Mouse (Mus musculus) testis, postnatal 14 days (tissue): ENCODE results near the gene Shank2.
A peak's percentile ranks its signal among the peaks of the same experiment; 100 is the strongest.

Experiments used
- DNase-seq: peaks from one replicate; pipeline ENCODE4 v3.0.0; 2021; ENCODE audit warnings: low spot score

The Shank2 gene

DNA sequence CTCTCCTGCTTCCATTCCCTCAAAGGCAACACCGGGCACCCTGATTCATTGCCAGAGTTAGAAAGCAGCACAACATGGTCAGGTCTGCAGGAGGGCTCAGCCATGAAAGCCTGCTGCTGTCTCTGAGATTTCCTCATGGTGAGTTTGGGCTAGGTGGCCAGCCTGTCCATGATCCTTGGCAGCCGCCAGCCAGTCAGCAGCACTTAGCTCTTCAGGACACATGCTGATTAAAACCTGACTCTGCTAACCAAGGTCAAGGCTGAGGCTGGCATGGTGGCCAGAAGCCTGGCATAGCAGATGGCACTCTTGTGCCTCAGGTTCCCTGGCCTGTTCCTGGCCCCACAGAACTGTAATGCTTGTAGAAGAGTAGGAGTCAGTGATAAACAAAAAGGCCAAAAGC lies 269.3 kb downstream of the Shank2 start:
- DNase-seq: no peak

DNA sequence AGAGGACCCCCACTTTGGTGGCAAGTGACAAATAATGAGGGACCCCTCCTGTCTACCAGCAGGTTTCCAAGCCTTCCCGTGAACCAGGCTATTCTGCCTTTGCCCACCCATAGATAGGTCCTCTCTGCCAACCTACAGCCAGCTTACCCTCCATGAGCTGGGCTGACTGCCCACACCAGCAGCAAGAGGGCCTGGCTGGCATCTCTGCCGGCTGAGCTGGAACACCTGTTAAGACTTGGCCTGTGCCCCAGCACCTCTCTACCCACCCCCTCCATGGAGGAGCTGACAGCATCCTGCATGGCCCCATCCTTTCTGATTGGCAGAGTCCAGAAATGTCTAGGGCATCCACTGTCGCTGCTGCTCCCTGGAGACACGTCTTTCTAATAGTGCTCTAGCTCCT lies 277.0 kb downstream of the Shank2 start:
- DNase-seq: no peak

DNA sequence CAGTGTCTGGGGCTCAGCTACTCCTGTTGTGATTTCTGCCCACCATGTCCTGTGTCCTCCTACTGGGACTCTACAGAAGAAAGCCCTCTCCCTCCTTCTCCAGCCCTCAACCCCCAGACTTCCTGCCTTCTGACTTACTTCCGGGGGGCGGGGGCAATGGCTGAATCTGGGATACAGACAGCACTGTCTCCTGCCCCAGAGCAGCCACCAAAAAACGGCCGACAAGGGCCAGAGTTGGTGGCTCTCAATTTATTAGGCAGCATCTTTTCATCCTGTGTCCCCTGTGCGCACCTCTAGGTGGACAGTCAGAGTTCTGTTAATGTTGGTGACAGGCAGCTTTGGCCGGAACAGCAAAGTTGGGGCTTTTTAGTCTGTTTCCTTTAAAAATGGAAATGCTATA lies 282.0 kb downstream of the Shank2 start:
- no peak for DNase-seq

GRCm38 (mm10) chr7:144284241-144285065 lies 282.7 kb downstream of the Shank2 start:
- DNase-seq: no peak

DNA sequence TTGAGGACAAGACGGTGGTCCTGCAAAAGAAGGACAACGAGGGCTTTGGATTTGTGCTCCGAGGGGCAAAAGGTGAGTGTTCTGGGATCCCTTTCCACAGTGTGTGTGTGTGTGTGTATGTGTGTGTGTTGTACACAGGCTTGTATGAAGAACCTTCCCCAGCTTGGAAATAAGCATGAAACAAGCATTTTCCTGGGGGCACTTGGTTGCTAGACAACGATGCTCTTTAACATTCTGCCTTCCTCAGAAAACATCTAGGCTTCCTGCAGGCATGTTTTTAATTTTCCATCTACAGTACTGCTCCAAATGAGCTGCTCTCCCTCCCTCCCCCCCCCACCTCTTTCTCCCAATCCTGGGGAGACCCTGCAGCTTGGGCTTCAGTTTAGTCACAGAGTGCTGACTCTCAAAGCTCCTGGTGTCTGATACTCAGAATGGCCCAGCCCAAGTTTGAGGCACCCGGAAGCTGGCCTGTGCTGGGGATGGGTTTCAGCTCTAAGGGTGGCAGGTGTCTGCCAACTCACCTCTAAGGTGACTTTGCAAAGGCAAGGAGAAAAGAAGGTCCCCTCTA lies 283.4 kb downstream of the Shank2 start:
- DNase-seq: no peak

DNA sequence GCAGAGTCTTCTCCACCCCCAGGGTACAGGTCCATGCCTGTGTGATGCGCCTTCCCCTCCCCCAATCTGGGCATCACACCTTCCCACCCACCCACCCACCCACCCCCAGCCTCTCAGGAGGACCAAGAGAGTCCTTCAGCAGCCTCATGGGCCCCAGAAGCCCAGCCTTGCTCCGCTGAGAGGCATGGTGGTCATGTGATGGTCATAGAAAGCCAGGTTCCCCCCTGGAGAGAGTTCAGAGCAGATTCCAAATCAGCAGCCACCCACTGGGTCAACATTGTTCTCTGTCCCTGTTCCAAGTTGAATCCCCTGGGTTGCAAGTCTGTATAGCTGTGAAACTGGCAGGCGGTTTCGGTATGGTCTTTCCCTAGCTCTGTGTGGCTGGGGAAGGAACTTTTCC lies 284.2 kb downstream of the Shank2 start:
- DNase-seq: no peak

DNA sequence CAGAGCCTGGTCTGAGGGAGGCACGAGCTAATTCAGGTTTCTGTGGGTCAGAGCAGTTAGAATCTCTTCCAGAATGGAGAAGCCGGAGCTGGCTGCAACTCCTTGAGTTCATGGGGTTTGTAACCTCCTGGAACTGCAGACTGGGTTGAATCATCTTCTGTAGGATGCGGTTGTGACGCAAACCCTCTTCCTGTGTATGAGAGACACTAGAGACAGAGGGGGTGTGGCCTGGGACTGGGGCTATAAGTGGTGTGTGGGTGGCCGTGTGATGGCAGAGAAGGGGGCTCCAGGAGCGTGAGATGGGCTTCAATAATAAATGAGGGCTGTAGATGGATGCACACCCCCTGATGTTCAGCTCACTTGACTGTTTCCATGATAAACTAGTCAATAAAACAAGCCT lies 286.3 kb downstream of the Shank2 start:
- no peak for DNase-seq

GRCm38 (mm10) chr7:144291478-144291877 lies 289.8 kb downstream of the Shank2 start:
- no peak for DNase-seq

DNA sequence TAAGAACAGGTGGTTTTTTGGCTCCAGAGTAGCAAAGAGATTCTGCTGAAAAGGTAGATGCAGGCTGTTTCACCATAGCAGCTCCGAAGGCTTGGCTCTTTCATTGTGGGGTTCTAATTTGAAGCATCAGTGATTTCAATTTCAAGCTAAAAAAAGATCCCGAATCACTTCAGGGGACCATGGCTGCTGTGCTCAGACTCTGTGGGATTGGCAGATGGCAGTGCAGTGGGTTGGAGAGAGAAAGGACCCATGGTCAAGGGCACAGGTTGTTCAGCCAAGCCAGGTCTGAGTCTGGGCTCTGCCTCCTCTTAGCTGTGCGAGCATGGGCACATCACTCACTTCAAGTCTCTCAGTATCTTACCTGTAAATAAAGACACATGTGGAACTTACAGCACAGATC lies 291.9 kb downstream of the Shank2 start:
- DNase-seq: no peak

DNA sequence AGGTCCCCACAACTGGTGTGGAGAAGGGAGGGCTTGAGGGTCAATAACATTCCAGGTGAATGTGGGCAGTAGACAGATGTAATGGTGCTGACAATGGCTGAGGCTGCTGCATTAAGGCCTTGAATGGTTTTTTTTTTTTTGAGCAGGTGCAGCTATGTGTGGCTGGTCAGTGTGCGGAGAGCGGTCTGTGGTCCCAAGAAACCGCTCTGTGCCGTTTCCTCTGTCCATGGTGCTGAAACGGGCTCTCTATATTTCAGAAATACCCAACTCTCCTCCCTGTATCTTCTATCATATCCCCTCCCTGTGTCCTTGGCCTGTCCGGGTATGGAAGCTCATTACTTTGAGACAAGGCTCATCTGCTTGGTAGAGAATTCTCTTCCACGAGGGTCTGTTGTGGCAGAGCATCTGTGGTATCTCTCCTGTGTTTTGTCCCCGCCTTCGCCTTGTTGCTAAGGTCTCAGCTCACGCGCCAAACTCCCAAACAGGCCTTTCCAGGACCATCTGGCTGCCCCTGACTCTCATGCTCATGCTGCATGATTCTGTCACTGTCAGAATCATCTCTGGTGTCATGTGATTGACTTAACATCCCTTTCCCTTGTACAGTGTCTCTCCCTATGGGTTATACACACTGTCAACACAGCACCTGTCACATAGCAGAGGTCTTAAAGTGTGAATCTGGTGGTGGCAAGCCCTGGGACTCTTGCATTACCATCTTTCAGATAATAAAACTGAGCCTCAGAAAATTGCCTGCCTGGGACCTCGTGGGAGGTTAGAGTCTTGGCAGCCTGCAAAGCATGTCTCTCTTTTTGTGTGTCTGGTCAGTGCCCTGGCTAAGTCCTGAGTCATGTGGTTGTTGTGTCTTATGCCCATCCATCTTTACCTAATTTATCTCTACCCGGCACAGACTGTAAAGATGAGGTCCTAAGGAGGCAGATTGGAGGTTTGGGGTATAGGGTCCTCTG lies 292.8 kb downstream of the Shank2 start:
- DNase-seq: peak; percentile 16

GRCm38 (mm10) chr7:144299351-144299750 lies 297.6 kb downstream of the Shank2 start:
- peak; percentile 49 for DNase-seq

DNA sequence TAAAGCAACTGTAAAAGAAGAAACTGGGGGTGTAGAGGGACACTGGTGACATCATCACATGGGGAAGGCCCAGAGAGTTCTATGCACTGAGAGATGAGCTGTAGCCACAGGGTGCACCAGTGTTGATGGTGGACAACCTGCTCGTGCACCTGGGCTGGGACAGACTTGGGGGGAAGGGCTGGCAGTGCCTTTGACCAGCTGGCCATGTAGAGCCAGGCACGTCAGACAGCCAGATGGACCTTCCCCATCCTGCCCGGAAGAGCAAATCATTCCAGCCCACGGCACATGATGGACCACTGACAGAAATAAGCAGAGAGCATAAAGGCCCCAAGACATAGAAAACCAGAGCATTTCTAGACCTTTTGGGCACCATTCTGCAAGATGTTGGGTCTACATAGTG lies 299.9 kb downstream of the Shank2 start:
- no peak for DNase-seq

DNA sequence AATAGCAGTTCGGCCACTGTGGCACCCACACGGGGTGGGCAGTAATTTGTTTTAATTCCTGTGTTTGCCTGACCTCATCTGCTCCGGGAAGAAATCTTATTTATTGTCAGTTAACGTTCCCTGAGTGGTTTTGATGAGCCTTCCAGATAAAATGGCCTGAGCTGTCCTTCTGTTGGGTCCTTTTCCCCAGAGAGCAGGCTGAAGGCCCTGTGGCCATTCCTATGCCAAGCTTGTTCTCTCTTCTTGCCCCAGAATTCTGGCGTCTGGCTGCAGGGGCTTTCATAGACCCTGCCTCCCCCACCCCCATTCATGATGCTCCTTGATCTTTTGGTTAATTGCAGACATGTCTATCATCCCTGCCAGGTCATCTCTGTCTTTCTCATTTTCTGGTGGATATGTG lies 300.8 kb downstream of the Shank2 start:
- no peak for DNase-seq

DNA sequence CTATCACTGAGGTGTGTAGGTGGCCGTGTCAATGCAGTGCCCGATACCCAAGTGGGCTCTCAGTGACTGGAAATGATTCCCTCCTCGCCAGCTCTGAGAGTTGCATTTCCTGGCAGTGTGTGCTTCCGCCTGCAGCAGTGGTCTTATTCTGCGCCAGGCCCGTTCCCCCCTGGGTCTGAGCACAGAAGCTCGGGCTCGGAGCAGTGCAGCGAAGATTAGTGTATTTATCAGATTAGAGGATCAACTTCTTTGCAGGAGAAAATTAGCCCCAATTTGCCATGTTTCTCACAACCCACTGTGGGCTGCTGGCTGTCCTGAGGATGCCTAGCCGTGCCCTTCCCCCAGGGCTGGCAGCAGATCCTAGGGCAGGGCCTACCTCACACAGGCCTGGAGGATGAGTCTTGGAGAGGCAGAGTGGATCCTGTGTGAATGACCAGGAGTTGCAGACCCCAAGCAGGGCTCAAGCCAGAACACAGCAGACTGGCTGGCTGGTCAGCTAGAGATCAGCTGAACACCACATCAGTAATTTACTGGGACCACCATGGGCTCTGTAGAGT lies 306.2 kb downstream of the Shank2 start:
- DNase-seq: no peak

DNA sequence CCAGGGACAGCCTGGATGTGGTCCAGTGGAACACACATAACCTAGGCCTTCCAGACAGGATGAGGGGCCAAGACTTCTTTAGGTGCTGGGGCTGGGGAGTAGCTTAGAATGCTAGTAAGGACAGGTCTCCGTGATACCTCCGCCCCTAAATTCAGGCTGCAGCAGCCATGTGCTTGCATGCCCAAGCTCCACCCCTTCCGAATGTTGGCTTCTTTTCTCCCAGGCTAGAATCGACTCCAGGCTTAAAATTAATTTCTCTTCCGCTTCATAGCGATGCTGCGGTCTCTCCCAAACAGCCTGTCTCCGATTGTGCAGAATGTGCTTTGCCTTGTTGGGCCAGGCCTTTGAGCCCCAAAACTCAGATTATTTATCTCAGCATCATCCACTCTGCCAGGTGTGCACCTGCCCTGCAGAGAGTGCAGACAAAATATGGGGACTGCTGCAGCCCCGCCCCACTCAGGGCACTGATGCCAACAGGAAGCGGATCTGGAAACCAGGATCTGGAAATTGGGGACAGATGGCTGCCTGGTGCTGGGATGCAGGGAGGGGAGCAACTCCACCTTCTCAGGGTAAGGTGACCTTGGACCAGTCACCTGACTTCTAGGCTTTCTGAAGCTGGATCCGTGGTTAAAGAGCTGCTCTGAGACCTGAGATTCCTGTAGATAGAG lies 312.8 kb downstream of the Shank2 start:
- DNase-seq: no peak

DNA sequence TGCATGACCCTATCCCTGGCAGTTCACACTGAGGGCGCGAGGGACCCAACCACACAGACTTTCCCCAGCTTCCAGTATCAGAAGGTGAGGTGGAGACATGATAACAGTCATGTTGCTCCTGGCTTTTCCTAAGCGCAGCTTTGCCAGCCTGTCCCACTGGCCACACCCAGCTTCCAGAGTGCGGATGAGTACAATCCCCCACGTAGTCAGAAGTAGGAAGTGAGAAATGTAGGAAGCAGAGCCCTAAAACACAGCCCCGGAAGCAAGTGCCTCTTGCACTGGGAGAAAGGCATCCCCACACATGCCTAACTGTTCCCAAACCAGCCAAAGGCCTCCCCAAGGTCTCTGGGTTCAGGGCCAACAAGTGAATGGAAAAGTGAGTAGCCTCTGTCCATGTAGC lies 314.5 kb downstream of the Shank2 start:
- DNase-seq: no peak

GRCm38 (mm10) chr7:144316797-144317196 lies 315.1 kb downstream of the Shank2 start:
- no peak for DNase-seq

DNA sequence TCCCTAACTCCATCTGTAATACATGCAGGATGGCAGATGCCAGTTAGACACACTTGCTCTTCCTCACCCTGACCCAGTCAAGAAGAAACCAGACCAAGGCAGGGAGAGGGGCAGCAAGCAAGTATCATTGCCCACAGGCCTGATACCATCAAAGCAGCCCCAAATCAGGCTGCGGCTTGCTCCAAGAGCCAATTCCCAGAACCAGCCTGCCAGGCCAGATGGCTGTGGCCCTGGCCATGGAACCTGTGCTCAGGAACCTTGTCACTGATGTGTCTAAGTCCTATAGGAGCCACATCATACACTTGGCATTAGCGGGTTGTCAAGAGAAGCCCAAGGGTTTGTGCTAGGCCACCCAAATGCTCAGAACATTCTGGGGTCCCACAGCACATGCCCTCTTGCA lies 322.3 kb downstream of the Shank2 start:
- DNase-seq: no peak

- DNase-seq: no peak
Observed at GRCm38 (mm10) chr7:144324861-144325260, 323.1 kb downstream of the Shank2 start.

DNA sequence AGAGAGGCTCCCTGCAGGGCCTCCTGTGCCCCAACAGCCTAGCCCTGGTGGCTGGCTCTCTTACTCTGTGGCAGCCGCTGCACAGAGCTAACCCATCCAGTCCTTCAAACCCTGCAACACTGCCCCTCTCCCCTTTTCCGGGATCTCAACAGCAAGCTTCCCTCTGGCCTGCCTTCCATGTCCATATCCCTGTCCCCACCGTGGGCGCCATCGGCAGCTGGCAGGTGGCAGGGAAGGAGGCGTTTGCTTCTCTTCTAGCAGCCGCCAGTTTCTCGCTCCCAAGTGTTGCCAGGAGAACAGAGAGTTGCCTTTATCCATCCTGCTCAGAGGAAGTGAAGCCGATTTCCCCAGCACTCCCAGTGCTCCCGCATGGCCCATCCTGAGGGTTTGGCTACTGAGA lies 323.9 kb downstream of the Shank2 start:
- DNase-seq: no peak

GRCm38 (mm10) chr7:144329403-144329890 lies 327.7 kb downstream of the Shank2 start:
- DNase-seq: no peak

DNA sequence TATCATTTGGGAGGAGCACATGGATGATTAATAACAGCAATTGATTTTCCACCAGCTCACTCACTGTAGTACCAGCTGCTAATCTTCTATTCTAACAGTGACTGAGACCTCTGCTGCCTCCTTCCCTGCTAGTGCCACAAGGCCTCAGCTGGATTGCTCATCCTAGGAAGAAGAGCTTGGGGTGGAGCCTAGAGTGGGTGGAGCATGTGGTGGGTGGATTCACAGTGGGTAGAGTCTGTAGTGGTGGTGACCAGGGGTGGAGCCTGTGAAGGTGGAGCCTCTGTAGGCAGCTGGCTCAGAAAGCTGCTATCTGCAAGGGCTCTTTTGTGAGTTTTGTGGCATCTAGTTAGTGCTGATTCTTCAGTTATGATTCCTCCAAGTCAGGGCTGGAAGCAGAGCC lies 334.9 kb downstream of the Shank2 start:
- DNase-seq: no peak
